Mouse (Mus musculus): Measurements from ENCODE around the gene Hist1h4i. TPM values are rescaled to one million over a fixed set of nuclear protein-coding genes. Genes with fewer than 3 reads are reported as not detected.

The Hist1h4i gene
- polyA plus RNA-seq, 1 experiment from 2014 or later = 34.1 TPM

DNA sequence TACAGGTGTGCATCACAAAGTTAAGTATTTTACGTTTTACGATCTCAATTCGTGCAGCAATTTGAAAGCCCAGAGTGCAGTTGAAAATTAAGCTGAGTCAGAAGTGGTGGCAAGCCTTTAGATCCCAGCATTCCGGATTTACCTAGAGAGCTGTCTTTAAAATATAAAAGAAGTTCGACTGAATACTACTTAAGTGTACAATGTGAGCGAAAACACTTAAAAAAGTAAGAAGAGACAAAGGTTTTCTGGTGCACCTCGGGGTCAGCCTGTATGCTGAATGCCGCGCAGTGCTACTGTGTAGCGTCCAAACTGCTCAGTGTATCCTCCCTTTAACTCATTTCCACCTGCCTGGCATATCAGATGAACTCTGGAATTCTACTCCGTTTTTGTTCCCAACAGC is 19.6 kb downstream of the Hist1h4i start:
- Histone ChIP-seq H3K27ac (no peak overlapping the region), H3K4me2 (peak overlapping the region; percentile 64), H3K4me3 (replicated peaks) (peak overlapping the region; percentile 42), H3K4me1 (replicated peaks) (peaks cover 7% of the 10 kb centered on the region; the same call in 1 of the 2 replicates), H3K9me3 (no peaks in the 10 kb centered on the region), H3K27me3 (peaks cover 32% of the 10 kb centered on the region), H3K9ac (replicated peaks) (peak overlapping the region; percentile 28; the same call in 1 of the 2 replicates), H3K36me3 (no peaks in the 10 kb centered on the region)
- ATAC-seq (ENCODE audit: insufficient number of reproducible peaks, insufficient read depth, low FRiP score, low TSS enrichment, low read depth) = no peak
- WGBS = under 1% methylated on average over 11 of the region's 11 CpGs

DNA sequence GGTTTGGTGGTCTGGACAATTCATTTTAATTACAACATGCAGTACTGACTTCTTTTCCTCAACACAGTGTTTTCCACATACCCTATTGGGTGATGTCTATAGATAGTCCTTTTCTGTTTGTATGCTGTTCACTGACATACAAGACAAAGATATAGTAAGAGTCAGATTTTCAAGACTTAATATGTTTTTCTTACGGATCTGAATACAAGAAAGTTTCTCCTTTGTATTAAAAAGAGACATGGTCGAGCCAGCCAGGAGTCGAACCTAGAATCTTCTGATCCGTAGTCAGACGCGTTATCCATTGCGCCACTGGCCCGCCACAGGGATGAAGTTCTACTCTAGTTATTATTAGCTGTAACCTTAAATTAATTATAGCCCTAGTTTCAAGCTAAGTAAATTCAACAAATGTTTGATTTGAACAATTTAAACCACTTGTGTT is 20.2 kb downstream of the Hist1h4i start:
- H3K9ac ChIP-seq (replicated peaks) = no peak overlapping the region
- H3K27me3 ChIP-seq = peaks cover 37% of the 10 kb centered on the region
- H3K27ac ChIP-seq = no peak overlapping the region
- peak overlapping the region; percentile 64 for H3K4me2 ChIP-seq
- peaks cover 7% of the 10 kb centered on the region; the same call in 1 of the 2 replicates for H3K4me1 ChIP-seq (replicated peaks)
- no peaks in the 10 kb centered on the region for H3K36me3 ChIP-seq
- WGBS = under 1% methylated on average over 8 of the region's 8 CpGs
- peak overlapping the region; percentile 42 for H3K4me3 ChIP-seq (replicated peaks)
- no peaks in the 10 kb centered on the region for H3K9me3 ChIP-seq
- ATAC-seq (ENCODE audit: insufficient number of reproducible peaks, insufficient read depth, low FRiP score, low TSS enrichment, low read depth) = no peak

DNA sequence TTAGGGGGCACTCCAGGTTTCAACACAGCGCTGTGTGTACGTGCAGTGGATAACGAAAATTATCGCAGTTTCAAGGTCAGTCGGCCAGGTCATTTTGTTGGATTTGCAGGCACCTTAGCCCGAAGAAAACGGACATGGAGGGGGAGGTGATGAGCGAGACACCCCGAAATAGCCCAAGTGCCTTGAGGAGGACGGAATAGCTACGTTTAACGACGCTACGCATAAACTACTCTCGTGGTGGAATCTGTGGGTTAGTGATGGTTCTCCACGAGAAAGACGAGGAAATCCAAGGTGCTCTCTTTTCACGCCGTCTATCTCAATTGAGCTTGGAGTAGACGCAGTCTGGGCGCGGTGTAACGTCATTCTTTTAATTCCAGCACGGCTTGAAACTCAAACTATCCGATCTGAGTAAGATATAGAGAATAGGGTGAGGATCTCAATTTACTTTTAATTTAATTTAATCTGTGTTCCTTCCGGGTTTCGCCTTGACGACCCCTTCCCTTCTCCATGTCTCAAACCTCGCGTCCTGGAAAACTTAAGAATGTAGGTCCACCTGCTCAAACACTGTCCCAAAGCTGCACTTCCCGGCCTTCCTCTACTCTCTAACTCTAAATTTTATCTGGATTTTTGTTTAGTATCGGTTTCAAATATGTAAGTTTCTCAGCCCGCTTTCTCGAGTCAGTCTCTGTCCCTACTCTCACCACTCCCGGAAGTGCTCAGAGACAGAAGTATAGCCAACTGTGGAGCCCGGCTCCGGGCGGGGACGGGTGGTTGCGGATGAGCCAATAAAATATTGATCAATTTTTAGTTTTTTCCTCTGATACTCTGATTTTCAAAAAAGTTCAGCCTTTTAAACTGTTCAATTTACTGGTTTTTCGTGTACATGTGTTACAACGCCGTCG is 21.0 kb downstream of the Hist1h4i start:
- H3K9me3 ChIP-seq = no peaks in the 10 kb centered on the region
- peak overlapping the region; percentile 42 for H3K4me3 ChIP-seq (replicated peaks)
- H3K36me3 ChIP-seq = no peaks in the 10 kb centered on the region
- H3K4me2 ChIP-seq = peak overlapping the region; percentile 64
- no peak overlapping the region for H3K27ac ChIP-seq
- peaks cover 44% of the 10 kb centered on the region for H3K27me3 ChIP-seq
- no peak for ATAC-seq (ENCODE audit: insufficient number of reproducible peaks, insufficient read depth, low FRiP score, low TSS enrichment, low read depth)
- under 1% methylated on average over 44 of the region's 44 CpGs for WGBS
- peaks cover 7% of the 10 kb centered on the region; the same call in 1 of the 2 replicates for H3K4me1 ChIP-seq (replicated peaks)
- no peak overlapping the region for H3K9ac ChIP-seq (replicated peaks)

DNA sequence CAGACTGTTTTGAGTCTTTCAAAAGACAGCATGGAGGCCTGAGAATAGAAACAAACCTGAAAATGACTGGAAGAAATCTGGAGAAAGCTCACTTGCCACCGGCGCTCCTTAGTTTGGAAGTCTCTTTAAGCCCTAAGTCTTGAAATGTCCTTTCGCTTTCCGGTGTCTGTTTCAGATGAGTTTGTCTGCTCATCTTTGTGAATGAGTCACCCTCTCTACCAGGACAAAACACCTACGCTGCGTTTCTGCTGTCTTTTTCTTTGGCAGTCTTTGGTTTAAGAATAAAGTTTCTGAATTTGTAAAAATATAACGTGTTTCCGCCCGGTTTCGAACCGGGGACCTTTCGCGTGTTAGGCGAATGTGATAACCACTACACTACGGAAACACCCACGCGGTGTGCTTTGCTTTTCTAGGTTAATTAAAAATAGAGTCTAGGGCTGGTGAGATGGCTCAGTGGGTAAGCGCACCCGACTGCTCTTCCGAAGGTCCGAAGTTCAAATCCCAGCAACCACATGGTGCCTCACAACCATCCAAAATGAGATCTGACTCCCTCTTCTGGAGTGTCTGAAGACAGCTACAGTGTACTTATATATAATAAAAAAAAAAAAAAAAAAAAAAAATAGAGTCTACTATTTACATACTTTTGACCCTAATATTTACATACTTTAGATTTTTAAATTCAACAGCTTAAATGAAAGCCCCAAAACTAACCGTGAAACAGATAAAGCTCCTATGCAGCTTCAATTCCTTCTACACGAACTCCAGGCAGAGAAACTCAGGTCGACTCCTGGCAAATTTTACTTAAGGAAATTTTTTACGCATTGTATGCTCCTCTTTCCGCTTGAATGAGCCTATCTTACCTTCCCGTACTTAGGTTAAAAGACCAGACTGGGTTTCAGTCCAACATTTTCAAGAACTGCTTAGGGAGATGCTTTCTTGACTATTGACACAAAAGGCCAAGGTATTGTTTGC is 25.4 kb downstream of the Hist1h4i start:
- Histone ChIP-seq H3K9ac (replicated peaks) (no peak overlapping the region), H3K4me1 (replicated peaks) (peaks cover 7% of the 10 kb centered on the region; the same call in 1 of the 2 replicates), H3K36me3 (no peaks in the 10 kb centered on the region), H3K9me3 (no peaks in the 10 kb centered on the region), H3K4me2 (no peak overlapping the region), H3K4me3 (replicated peaks) (no peak overlapping the region), H3K27me3 (peaks cover 79% of the 10 kb centered on the region), H3K27ac (no peak overlapping the region)
- peak; percentile 80; the same call in 1 of the 2 replicates for ATAC-seq (ENCODE audit: insufficient number of reproducible peaks, insufficient read depth, low FRiP score, low TSS enrichment, low read depth)
- 16% methylated on average over 27 of the region's 27 CpGs for WGBS

DNA sequence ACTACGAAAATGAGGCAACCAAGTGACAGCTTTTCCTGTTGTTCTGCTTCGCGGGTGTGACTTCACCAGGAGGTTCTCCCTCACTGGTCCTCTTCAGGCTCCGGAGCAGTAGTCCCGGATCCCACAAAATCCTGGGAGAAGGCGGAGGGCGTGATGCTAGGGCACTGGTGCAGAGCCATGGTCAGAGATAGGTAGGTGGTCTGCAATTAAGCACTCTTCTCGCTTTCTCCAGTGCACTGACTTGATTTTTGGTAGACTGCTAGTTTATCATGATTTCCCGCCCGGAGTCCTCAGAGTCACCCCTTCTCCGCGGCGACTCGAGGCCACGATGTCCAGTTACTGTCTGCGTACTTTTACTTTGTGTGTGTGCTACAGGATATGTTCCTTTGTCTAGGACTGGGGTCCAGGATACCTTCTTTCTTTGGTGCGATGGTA is 26.7 kb downstream of the Hist1h4i start:
- Histone ChIP-seq H3K4me2 (peak overlapping the region; percentile 32), H3K4me1 (replicated peaks) (no peaks in the 10 kb centered on the region; the same call in 1 of the 2 replicates), H3K27me3 (peaks cover 79% of the 10 kb centered on the region), H3K9ac (replicated peaks) (no peak overlapping the region), H3K4me3 (replicated peaks) (peak overlapping the region; percentile 18; the same call in 1 of the 2 replicates), H3K36me3 (no peaks in the 10 kb centered on the region), H3K27ac (no peak overlapping the region), H3K9me3 (no peaks in the 10 kb centered on the region)
- WGBS = 17% methylated on average over 17 of the region's 17 CpGs
- no peak for ATAC-seq (ENCODE audit: insufficient number of reproducible peaks, insufficient read depth, low FRiP score, low TSS enrichment, low read depth)

DNA sequence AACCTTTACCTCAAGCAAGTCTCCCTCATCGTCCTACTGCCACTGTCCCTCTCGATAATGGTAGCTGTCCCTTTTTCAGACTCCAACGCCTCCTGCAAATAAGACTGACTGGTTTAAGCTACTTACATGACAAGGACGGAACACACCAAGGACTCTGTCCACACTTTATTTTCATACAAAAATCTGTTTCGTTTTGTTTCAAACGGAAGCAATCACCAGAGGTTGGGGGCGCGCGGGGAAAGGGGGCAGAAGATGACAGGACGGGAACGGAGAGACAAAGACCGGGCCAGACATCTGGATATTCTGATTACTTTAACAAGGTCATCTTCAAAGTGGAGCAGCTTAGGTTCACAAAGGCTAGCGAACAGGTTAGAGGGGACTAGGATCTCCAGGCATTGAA is 27.4 kb downstream of the Hist1h4i start:
- H3K4me3 ChIP-seq (replicated peaks) = no peak overlapping the region
- ATAC-seq (ENCODE audit: insufficient number of reproducible peaks, insufficient read depth, low FRiP score, low TSS enrichment, low read depth) = no peak
- H3K36me3 ChIP-seq = no peaks in the 10 kb centered on the region
- no peak overlapping the region for H3K9ac ChIP-seq (replicated peaks)
- no peak overlapping the region for H3K4me2 ChIP-seq
- no peaks in the 10 kb centered on the region; the same call in 1 of the 2 replicates for H3K4me1 ChIP-seq (replicated peaks)
- H3K9me3 ChIP-seq = no peaks in the 10 kb centered on the region
- WGBS = 17% methylated on average over 13 of the region's 13 CpGs
- no peak overlapping the region for H3K27ac ChIP-seq
- H3K27me3 ChIP-seq = peaks cover 79% of the 10 kb centered on the region

DNA sequence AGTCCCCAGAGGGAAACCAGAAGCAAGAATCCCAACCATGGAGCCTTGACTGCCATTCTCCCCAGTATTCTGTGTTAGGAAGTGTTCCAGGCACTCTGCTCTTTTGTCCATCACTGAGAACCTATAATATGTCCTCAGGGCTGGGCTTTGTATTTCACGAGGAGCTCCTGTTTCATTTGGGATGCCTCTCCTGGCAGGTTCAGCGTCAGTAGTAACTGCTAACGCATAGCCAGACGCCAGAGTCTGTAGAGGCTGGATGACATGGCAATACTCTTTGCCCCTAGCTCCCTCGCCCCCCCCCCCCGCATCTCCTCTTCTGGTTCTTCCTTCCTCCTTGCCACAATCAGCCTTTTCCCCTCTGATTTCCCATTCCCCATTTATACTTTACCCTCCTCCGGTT is 31.5 kb downstream of the Hist1h4i start, which contains the start of gene Prss16:
Gene Prss16 (minus strand): TSS at position 101 of the 400 bp plus-strand sequence.
- Histone ChIP-seq H3K9ac (replicated peaks) (no peak within 1 kb of the TSS), H3K9me3 (no peaks in the 10 kb centered on the region), H3K27ac (no peak within 1 kb of the TSS), H3K27me3 (peaks cover 92% of the 10 kb centered on the region), H3K4me2 (no peak within 1 kb of the TSS), H3K4me1 (replicated peaks) (peaks cover 15% of the 10 kb centered on the region), H3K4me3 (replicated peaks) (no peak within 1 kb of the TSS), H3K36me3 (no peaks in the 10 kb centered on the region)
- ATAC-seq (ENCODE audit: insufficient number of reproducible peaks, insufficient read depth, low FRiP score, low TSS enrichment, low read depth) = no peak
- 23% methylated on average over 5 of the region's 7 CpGs for WGBS

DNA sequence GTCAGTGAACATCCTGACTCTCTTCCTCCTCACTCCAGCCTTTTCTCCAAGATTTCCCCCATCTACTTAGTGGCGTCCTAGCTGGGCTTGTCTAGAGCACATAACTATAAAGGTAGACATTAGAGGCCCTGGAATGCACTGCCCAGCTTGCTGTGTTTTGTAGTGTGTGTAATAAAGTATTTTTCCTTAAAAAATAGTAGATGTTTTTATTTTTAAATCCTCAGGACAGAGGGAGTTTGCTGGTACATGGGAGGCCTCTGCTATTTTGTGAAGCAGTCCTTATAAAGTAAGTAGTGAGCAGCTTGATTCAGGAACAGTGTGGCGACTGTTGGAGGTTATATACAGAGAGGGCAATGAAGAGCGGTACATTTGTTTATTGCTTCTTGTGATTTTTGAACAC is 32.5 kb downstream of the Hist1h4i start:
- 69% methylated on average over 3 of the region's 3 CpGs for WGBS
- Histone ChIP-seq H3K9me3 (no peaks in the 10 kb centered on the region), H3K4me3 (replicated peaks) (no peak overlapping the region), H3K4me2 (no peak overlapping the region), H3K36me3 (no peaks in the 10 kb centered on the region), H3K27me3 (peaks cover 92% of the 10 kb centered on the region), H3K4me1 (replicated peaks) (peaks cover 15% of the 10 kb centered on the region), H3K9ac (replicated peaks) (no peak overlapping the region), H3K27ac (no peak overlapping the region)
- ATAC-seq (ENCODE audit: insufficient number of reproducible peaks, insufficient read depth, low FRiP score, low TSS enrichment, low read depth) = no peak

DNA sequence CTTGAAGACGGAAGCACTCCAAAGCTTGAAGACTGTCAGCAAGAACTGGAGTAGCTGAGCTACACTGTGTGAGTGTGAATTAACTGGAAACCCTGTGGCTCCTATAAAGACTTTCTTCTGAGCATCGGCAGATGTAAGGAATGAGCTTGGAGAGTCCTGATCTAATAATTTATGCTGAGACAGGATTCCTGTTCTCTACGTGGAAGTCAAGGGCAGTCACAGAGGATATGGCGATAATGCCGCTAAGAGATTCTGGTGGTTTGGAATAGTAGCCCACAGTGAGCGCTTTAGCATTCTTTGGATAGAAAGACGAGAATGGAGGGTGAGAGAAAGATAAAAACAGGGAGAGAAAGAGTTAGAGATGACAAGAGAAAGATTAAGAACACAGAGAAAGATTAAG is 33.3 kb downstream of the Hist1h4i start:
- H3K9ac ChIP-seq (replicated peaks) = no peak overlapping the region
- H3K27me3 ChIP-seq = peaks cover 95% of the 10 kb centered on the region
- ATAC-seq (ENCODE audit: insufficient number of reproducible peaks, insufficient read depth, low FRiP score, low TSS enrichment, low read depth) = no peak
- H3K27ac ChIP-seq = no peak overlapping the region
- H3K36me3 ChIP-seq = no peaks in the 10 kb centered on the region
- H3K4me3 ChIP-seq (replicated peaks) = no peak overlapping the region
- peaks cover 15% of the 10 kb centered on the region for H3K4me1 ChIP-seq (replicated peaks)
- H3K9me3 ChIP-seq = no peaks in the 10 kb centered on the region
- 42% methylated on average over 7 of the region's 7 CpGs for WGBS
- H3K4me2 ChIP-seq = no peak overlapping the region

DNA sequence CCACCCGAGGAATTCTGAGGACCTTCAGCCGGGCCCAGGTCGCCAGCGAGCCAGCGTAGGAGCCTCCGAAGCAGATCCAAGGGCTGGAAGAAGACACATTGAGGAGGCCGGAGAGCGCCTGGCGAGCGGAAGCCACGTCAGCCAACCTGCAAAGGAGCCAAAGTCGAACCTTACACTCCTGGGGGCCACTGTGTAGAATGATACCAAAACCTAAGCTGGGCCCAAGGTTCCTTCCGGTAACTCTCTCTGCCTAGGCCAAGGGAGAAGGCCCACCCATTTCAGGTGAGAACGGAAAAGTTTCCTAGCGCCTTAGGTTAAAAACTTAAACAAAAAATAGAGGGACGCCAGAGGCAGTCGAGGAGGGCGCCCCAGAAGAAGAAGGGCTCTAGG is 34.0 kb downstream of the Hist1h4i start:
- peak overlapping the region; percentile 53 for H3K4me3 ChIP-seq (replicated peaks)
- peaks cover 96% of the 10 kb centered on the region for H3K27me3 ChIP-seq
- WGBS = 2% methylated on average over 18 of the region's 18 CpGs
- peak overlapping the region; percentile 44; the same call in 1 of the 2 replicates for H3K9ac ChIP-seq (replicated peaks)
- H3K36me3 ChIP-seq = no peaks in the 10 kb centered on the region
- ATAC-seq (ENCODE audit: insufficient number of reproducible peaks, insufficient read depth, low FRiP score, low TSS enrichment, low read depth) = no peak
- H3K4me1 ChIP-seq (replicated peaks) = peaks cover 15% of the 10 kb centered on the region
- peak overlapping the region; percentile 93 for H3K4me2 ChIP-seq
- no peaks in the 10 kb centered on the region for H3K9me3 ChIP-seq
- no peak overlapping the region for H3K27ac ChIP-seq

All from limb, embryonic 12.5 days (tissue).